Comparison of ENCODE assay signal across 8 mouse cellular contexts in the genomic region with DNA sequence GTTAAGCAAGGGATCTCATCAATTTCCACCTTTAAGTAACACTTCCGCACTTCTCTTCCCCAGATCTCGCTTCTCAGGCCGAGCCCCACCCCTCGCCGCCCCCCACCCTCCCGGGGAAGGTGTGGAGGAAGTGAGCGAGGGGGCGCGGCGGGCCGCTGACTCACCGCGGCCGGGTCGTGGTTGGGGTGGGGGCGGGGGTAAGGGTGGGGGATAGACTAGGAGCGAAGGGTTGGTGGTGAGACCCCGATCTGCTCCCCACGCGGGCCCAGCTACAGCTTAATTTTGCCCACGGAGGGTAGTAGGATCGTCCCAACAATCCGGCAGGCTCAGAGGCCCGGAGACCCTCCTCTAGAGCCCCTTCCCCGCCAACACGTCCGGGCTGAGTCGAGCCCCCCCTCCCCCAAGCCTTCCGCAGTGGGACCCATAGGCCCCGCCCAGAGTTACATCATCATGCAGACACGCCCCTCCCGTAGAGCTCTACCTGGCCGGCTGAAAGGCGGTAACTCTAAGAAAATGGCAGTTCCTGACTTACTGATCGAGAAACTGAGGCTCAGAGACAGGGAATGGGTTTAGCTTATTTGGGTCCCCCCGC. TPM values are rescaled to one million over a fixed set of nuclear protein-coding genes. Genes with fewer than 3 reads are reported as not detected.
A peak's percentile ranks its signal among the peaks of the same experiment; 100 is the strongest.
DNase-seq lines count a peak whose midpoint lies in the region; ATAC-seq lines count a peak whose summit lies in the region.

No protein-coding gene starts in this region.

- no peaks in the 10 kb centered on the region for H3K27me3 ChIP-seq in forebrain, embryonic 11.5 days (ENCODE audit: control insufficient read depth, insufficient read depth, low read length)
- peaks cover 2% of the 10 kb centered on the region; the same call in 1 of the 2 replicates for H3K27me3 ChIP-seq in hindbrain, embryonic 14.5 days (ENCODE audit: control insufficient read depth, insufficient read depth, low read length)
- peaks cover under 1% of the 10 kb centered on the region for H3K27me3 ChIP-seq in liver, embryonic 11.5 days (replicated peaks; ENCODE audit: control insufficient read depth, insufficient read depth, low read length)

- no peaks in the 10 kb centered on the region for H3K9me3 ChIP-seq in forebrain, embryonic 11.5 days (ENCODE audit: control insufficient read depth, low read length)
- H3K9me3 ChIP-seq in hindbrain, embryonic 14.5 days (ENCODE audit: control insufficient read depth, low read length): no peaks in the 10 kb centered on the region
- no peaks in the 10 kb centered on the region for H3K9me3 ChIP-seq in liver, embryonic 11.5 days (ENCODE audit: control insufficient read depth, low read length)

- H3K4me1 ChIP-seq in brown adipose tissue, adult 24 weeks (ENCODE audit: control insufficient read depth, insufficient read depth, insufficient read length, low read length): peaks cover 10% of the 10 kb centered on the region
- peaks cover 12% of the 10 kb centered on the region for H3K4me1 ChIP-seq in forebrain, embryonic 11.5 days (replicated peaks; ENCODE audit: control insufficient read depth, insufficient read depth, low read length)
- peaks cover 20% of the 10 kb centered on the region for H3K4me1 ChIP-seq in hindbrain, embryonic 14.5 days (replicated peaks; ENCODE audit: control insufficient read depth, insufficient read depth, low read length)
- peaks cover 22% of the 10 kb centered on the region for H3K4me1 ChIP-seq in liver, embryonic 11.5 days (replicated peaks; ENCODE audit: control insufficient read depth, insufficient read depth, low read length)

- H3K9ac ChIP-seq in forebrain, embryonic 11.5 days (ENCODE audit: low read length): peak overlapping the region; percentile 88
- H3K9ac ChIP-seq in hindbrain, embryonic 14.5 days: peak overlapping the region; percentile 86
- H3K9ac ChIP-seq in liver, embryonic 11.5 days (ENCODE audit: low read depth, low read length): peak overlapping the region; percentile 93

- peak; percentile 80 for ATAC-seq in forebrain, embryonic 11.5 days (replicated peaks; ENCODE audit: low FRiP score)
- ATAC-seq in hindbrain, embryonic 14.5 days (ENCODE audit: low FRiP score): peak; percentile 71
- ATAC-seq in liver, embryonic 11.5 days (replicated peaks; ENCODE audit: low FRiP score): peak; percentile 72
- peak; percentile 27; the same call in 1 of the 2 replicates for ATAC-seq in monocyte, adult 5-6 weeks (replicated peaks; ENCODE audit: insufficient number of reproducible peaks, low FRiP score, low TSS enrichment, poor library complexity, severe bottlenecking)

- WGBS in forebrain, embryonic 11.5 days: under 1% methylated on average over 36 of the region's 36 CpGs
- WGBS in hindbrain, embryonic 14.5 days: under 1% methylated on average over 36 of the region's 36 CpGs
- 0% methylated on average over 36 of the region's 36 CpGs for WGBS in liver, embryonic 11.5 days

- no peaks in the 10 kb centered on the region for H3K36me3 ChIP-seq in forebrain, embryonic 11.5 days (ENCODE audit: control insufficient read depth, insufficient read depth, low read length)
- 0 out of 2 replicates have a peak, but pooled peaks cover 9% of the 10 kb centered on the region for H3K36me3 ChIP-seq in hindbrain, embryonic 14.5 days (replicated peaks; ENCODE audit: control insufficient read depth, insufficient read depth)
- peaks cover 4% of the 10 kb centered on the region; the same call in 1 of the 2 replicates for H3K36me3 ChIP-seq in liver, embryonic 11.5 days (ENCODE audit: control insufficient read depth, insufficient read depth, low read length)

- peak overlapping the region; percentile 97 for H3K4me2 ChIP-seq in forebrain, embryonic 11.5 days (ENCODE audit: low read depth, low read length, severe bottlenecking)
- H3K4me2 ChIP-seq in hindbrain, embryonic 14.5 days (replicated peaks): peak overlapping the region; percentile 89
- H3K4me2 ChIP-seq in liver, embryonic 11.5 days: peak overlapping the region; percentile 90

- intact Hi-C loops in heart, postnatal 25 days (cut with DNase I): no loop called here

- peak overlapping the region; percentile 99 for H3K27ac ChIP-seq in brown adipose tissue, adult 24 weeks (replicated peaks; ENCODE audit: low read depth, low read length)
- peak overlapping the region; percentile 64 for H3K27ac ChIP-seq in forebrain, embryonic 11.5 days (ENCODE audit: low read depth, low read length)
- peak overlapping the region; percentile 86 for H3K27ac ChIP-seq in hindbrain, embryonic 14.5 days
- peak overlapping the region; percentile 98 for H3K27ac ChIP-seq in liver, embryonic 11.5 days (ENCODE audit: low read depth, low read length)

- peak; percentile 98 for DNase-seq in heart, adult 11 months
- no peak for DNase-seq in heart, postnatal 25 days (ENCODE audit: low spot score)
- DNase-seq in forebrain, embryonic 11.5 days (ENCODE audit: low spot score): peak; percentile 89
- peak; percentile 76 for DNase-seq in hindbrain, embryonic 14.5 days (ENCODE audit: low spot score)
- DNase-seq in liver, embryonic 11.5 days (ENCODE audit: low spot score): peak; percentile 90
- peak; percentile 66 for DNase-seq in testis, postnatal 14 days (ENCODE audit: low spot score)

- peak overlapping the region; percentile 97 for H3K4me3 ChIP-seq in brown adipose tissue, adult 24 weeks (ENCODE audit: insufficient read depth, low read depth, low read length)
- H3K4me3 ChIP-seq in forebrain, embryonic 11.5 days (ENCODE audit: low read depth, low read length): peak overlapping the region; percentile 98
- H3K4me3 ChIP-seq in hindbrain, embryonic 14.5 days (replicated peaks; ENCODE audit: low read length): peak overlapping the region; percentile 73
- H3K4me3 ChIP-seq in liver, embryonic 11.5 days (ENCODE audit: low read depth, low read length): peak overlapping the region; percentile 98

RNA-seq across cellular contexts. Expression of a gene that starts 0.7 kb away (rescaled TPM):
- total RNA-seq in heart, postnatal 25 days (2021): 10 to 100 TPM; 35.7 to 39.4 TPM
- polyA plus RNA-seq in brown adipose tissue, adult 24 weeks (2012; ENCODE audit: insufficient read depth, insufficient read length, missing spikeins): 13.4 and 19.2 TPM in 2 replicates
- 52.8 and 53.0 TPM in 2 replicates for polyA plus RNA-seq in forebrain, embryonic 11.5 days (2014; fragmentation: Nextera tagmentation; extraction: Ambion mirVana)
- polyA plus RNA-seq in hindbrain, embryonic 14.5 days (2014; fragmentation: Nextera tagmentation; extraction: Ambion mirVana): 32.7 and 35.3 TPM in 2 replicates
- 85.9 and 87.5 TPM in 2 replicates for polyA plus RNA-seq in liver, embryonic 11.5 days (2014; fragmentation: Nextera tagmentation; extraction: Ambion mirVana)
- total RNA-seq in monocyte, adult 5-6 weeks (2017): 230 to 263 TPM (median 254 TPM) in 3 replicates

RNA-seq across cellular contexts. Expression of a gene that starts 7.6 kb away (rescaled TPM):
- not detected for total RNA-seq in heart, postnatal 25 days (2021)
- polyA plus RNA-seq in brown adipose tissue, adult 24 weeks (2012; ENCODE audit: insufficient read depth, insufficient read length, missing spikeins): not detected in 2 replicates
- polyA plus RNA-seq in forebrain, embryonic 11.5 days (2014; fragmentation: Nextera tagmentation; extraction: Ambion mirVana): 0.44 TPM in 1 of 2 replicates, not detected in the other
- 0.74 and 1.0 TPM in 2 replicates for polyA plus RNA-seq in hindbrain, embryonic 14.5 days (2014; fragmentation: Nextera tagmentation; extraction: Ambion mirVana)
- not detected in 2 replicates for polyA plus RNA-seq in liver, embryonic 11.5 days (2014; fragmentation: Nextera tagmentation; extraction: Ambion mirVana)
- 1.9 TPM in 1 of 3 replicates, not detected in the others for total RNA-seq in monocyte, adult 5-6 weeks (2017)

RNA-seq across cellular contexts. Expression of a gene that starts 10.2 kb away (rescaled TPM):
- 100 to 1,000 TPM; 124 to 136 TPM for total RNA-seq in heart, postnatal 25 days (2021)
- polyA plus RNA-seq in brown adipose tissue, adult 24 weeks (2012; ENCODE audit: insufficient read depth, insufficient read length, missing spikeins): 14.9 and 16.6 TPM in 2 replicates
- 47.3 and 54.7 TPM in 2 replicates for polyA plus RNA-seq in forebrain, embryonic 11.5 days (2014; fragmentation: Nextera tagmentation; extraction: Ambion mirVana)
- 106 and 112 TPM in 2 replicates for polyA plus RNA-seq in hindbrain, embryonic 14.5 days (2014; fragmentation: Nextera tagmentation; extraction: Ambion mirVana)
- polyA plus RNA-seq in liver, embryonic 11.5 days (2014; fragmentation: Nextera tagmentation; extraction: Ambion mirVana): 8.2 and 11.1 TPM in 2 replicates
- not detected in 3 replicates for total RNA-seq in monocyte, adult 5-6 weeks (2017)

RNA-seq across cellular contexts. Expression of a gene that starts 37.6 kb away (rescaled TPM):
- total RNA-seq in heart, postnatal 25 days (2021): under 1 TPM; 0.59 to 0.81 TPM
- 2.7 and 48.0 TPM in 2 replicates for polyA plus RNA-seq in brown adipose tissue, adult 24 weeks (2012; ENCODE audit: insufficient read depth, insufficient read length, missing spikeins)
- not detected in 2 replicates for polyA plus RNA-seq in forebrain, embryonic 11.5 days (2014; fragmentation: Nextera tagmentation; extraction: Ambion mirVana)
- 0.12 TPM in 1 of 2 replicates, not detected in the other for polyA plus RNA-seq in hindbrain, embryonic 14.5 days (2014; fragmentation: Nextera tagmentation; extraction: Ambion mirVana)
- 0.07 TPM in 1 of 2 replicates, not detected in the other for polyA plus RNA-seq in liver, embryonic 11.5 days (2014; fragmentation: Nextera tagmentation; extraction: Ambion mirVana)
- 30.9 to 43.8 TPM (median 36.9 TPM) in 3 replicates for total RNA-seq in monocyte, adult 5-6 weeks (2017)

RNA-seq across cellular contexts. Expression of a gene that starts 44.1 kb away (rescaled TPM):
- total RNA-seq in heart, postnatal 25 days (2021): 10 to 100 TPM; 57.6 to 59.3 TPM
- polyA plus RNA-seq in brown adipose tissue, adult 24 weeks (2012; ENCODE audit: insufficient read depth, insufficient read length, missing spikeins): 28.9 and 29.2 TPM in 2 replicates
- polyA plus RNA-seq in forebrain, embryonic 11.5 days (2014; fragmentation: Nextera tagmentation; extraction: Ambion mirVana): 54.1 and 59.8 TPM in 2 replicates
- polyA plus RNA-seq in hindbrain, embryonic 14.5 days (2014; fragmentation: Nextera tagmentation; extraction: Ambion mirVana): 34.1 and 36.6 TPM in 2 replicates
- 31.6 and 33.9 TPM in 2 replicates for polyA plus RNA-seq in liver, embryonic 11.5 days (2014; fragmentation: Nextera tagmentation; extraction: Ambion mirVana)
- total RNA-seq in monocyte, adult 5-6 weeks (2017): 11.5 to 32.0 TPM (median 14.7 TPM) in 3 replicates

Comparison
In these comparisons a context has a peak if more than half of its experiments do, and no peak if none do; other contexts are left out.
1. ATAC-seq: peak in every context shown above with its lines; median percentile 80 in forebrain, embryonic 11.5 days; 72 in liver, embryonic 11.5 days; 71 in hindbrain, embryonic 14.5 days; 27 in monocyte, adult 5-6 weeks.